Mouse (Mus musculus): ENCODE data around the gene Mrrf. TPM values are rescaled to one million over a fixed set of nuclear protein-coding genes. Genes with fewer than 3 reads are reported as not detected.

The Mrrf gene
- polyA plus RNA-seq, 1 experiment = 0.36 TPM

- TF ChIP-seq GATA1 (IDR thresholded peaks at IDR 0.05; ENCODE audit: low read length) (no peak), TAL1 (IDR thresholded peaks at IDR 0.05; ENCODE audit: low read length) (no peak)
- Histone ChIP-seq H3K36me3 (ENCODE audit: control insufficient read depth) (peaks cover 6% of the 10 kb centered on the region; the same call in 1 of the 2 replicates), H3K4me1 (ENCODE audit: control insufficient read depth) (peaks cover 57% of the 10 kb centered on the region), H3K9me3 (ENCODE audit: control insufficient read depth, low read length) (peaks cover 7% of the 10 kb centered on the region), H3K4me3 (replicated peaks) (no peak overlapping the region), H3K27me3 (ENCODE audit: control insufficient read depth) (peaks cover 64% of the 10 kb centered on the region)
Observed at GRCm38 (mm10) chr2:36204595-36204994, 68.4 kb downstream of the Mrrf start.

- H3K27me3 ChIP-seq (ENCODE audit: control insufficient read depth) = peaks cover 75% of the 10 kb centered on the region
- peaks cover 32% of the 10 kb centered on the region for H3K4me1 ChIP-seq (ENCODE audit: control insufficient read depth)
- peaks cover 7% of the 10 kb centered on the region for H3K9me3 ChIP-seq (ENCODE audit: control insufficient read depth, low read length)
- H3K36me3 ChIP-seq (ENCODE audit: control insufficient read depth) = peaks cover 4% of the 10 kb centered on the region; the same call in 1 of the 2 replicates
- TF ChIP-seq TAL1 (IDR thresholded peaks at IDR 0.05; ENCODE audit: low read length) (no peak), GATA1 (IDR thresholded peaks at IDR 0.05; ENCODE audit: low read length) (no peak)
- H3K4me3 ChIP-seq (replicated peaks) = no peak overlapping the region
Observed at GRCm38 (mm10) chr2:36207071-36207470, 70.9 kb downstream of the Mrrf start.

GRCm38 (mm10) chr2:36210796-36211195, 74.6 kb downstream of the Mrrf start:
- TF ChIP-seq GATA1 (IDR thresholded peaks at IDR 0.05; ENCODE audit: low read length) = no peak
- TF ChIP-seq TAL1 (IDR thresholded peaks at IDR 0.05; ENCODE audit: low read length) = no peak
- no peak overlapping the region for H3K4me3 ChIP-seq (replicated peaks)
- peaks cover 4% of the 10 kb centered on the region for H3K9me3 ChIP-seq (ENCODE audit: control insufficient read depth, low read length)
- peaks cover 15% of the 10 kb centered on the region for H3K4me1 ChIP-seq (ENCODE audit: control insufficient read depth)
- H3K36me3 ChIP-seq (ENCODE audit: control insufficient read depth) = peaks cover 2% of the 10 kb centered on the region; the same call in 1 of the 2 replicates
- peaks cover 59% of the 10 kb centered on the region for H3K27me3 ChIP-seq (ENCODE audit: control insufficient read depth)

GRCm38 (mm10) chr2:36211785-36212184, 75.6 kb downstream of the Mrrf start:
- Histone ChIP-seq H3K9me3 (ENCODE audit: control insufficient read depth, low read length) (no peaks in the 10 kb centered on the region; the same call in 1 of the 2 replicates), H3K4me1 (ENCODE audit: control insufficient read depth) (peaks cover 15% of the 10 kb centered on the region), H3K27me3 (ENCODE audit: control insufficient read depth) (peaks cover 55% of the 10 kb centered on the region), H3K36me3 (ENCODE audit: control insufficient read depth) (no peaks in the 10 kb centered on the region), H3K4me3 (replicated peaks) (no peak overlapping the region)
- TF ChIP-seq GATA1 (IDR thresholded peaks at IDR 0.05; ENCODE audit: low read length) (no peak), TAL1 (IDR thresholded peaks at IDR 0.05; ENCODE audit: low read length) (no peak)

GRCm38 (mm10) chr2:36213108-36213507, 76.9 kb downstream of the Mrrf start:
- TF ChIP-seq GATA1 (IDR thresholded peaks at IDR 0.05; ENCODE audit: low read length) (no peak), TAL1 (IDR thresholded peaks at IDR 0.05; ENCODE audit: low read length) (no peak)
- Histone ChIP-seq H3K9me3 (ENCODE audit: control insufficient read depth, low read length) (no peaks in the 10 kb centered on the region; the same call in 1 of the 2 replicates), H3K4me1 (ENCODE audit: control insufficient read depth) (peaks cover 15% of the 10 kb centered on the region), H3K36me3 (ENCODE audit: control insufficient read depth) (no peaks in the 10 kb centered on the region), H3K27me3 (ENCODE audit: control insufficient read depth) (peaks cover 55% of the 10 kb centered on the region), H3K4me3 (replicated peaks) (no peak overlapping the region)

- TF ChIP-seq GATA1 (IDR thresholded peaks at IDR 0.05; ENCODE audit: low read length) (no peak), TAL1 (IDR thresholded peaks at IDR 0.05; ENCODE audit: low read length) (no peak)
- Histone ChIP-seq H3K4me1 (ENCODE audit: control insufficient read depth) (peaks cover 15% of the 10 kb centered on the region), H3K4me3 (replicated peaks) (no peak overlapping the region), H3K9me3 (ENCODE audit: control insufficient read depth, low read length) (no peaks in the 10 kb centered on the region; the same call in 1 of the 2 replicates), H3K27me3 (ENCODE audit: control insufficient read depth) (peaks cover 46% of the 10 kb centered on the region), H3K36me3 (ENCODE audit: control insufficient read depth) (no peaks in the 10 kb centered on the region)
Observed at GRCm38 (mm10) chr2:36214023-36214422, 77.8 kb downstream of the Mrrf start.

GRCm38 (mm10) chr2:36214425-36214824, 78.2 kb downstream of the Mrrf start:
- no peak for TF ChIP-seq TAL1 (IDR thresholded peaks at IDR 0.05; ENCODE audit: low read length)
- TF ChIP-seq GATA1 (IDR thresholded peaks at IDR 0.05; ENCODE audit: low read length) = no peak
- peaks cover 42% of the 10 kb centered on the region for H3K27me3 ChIP-seq (ENCODE audit: control insufficient read depth)
- H3K4me3 ChIP-seq (replicated peaks) = no peak overlapping the region
- no peaks in the 10 kb centered on the region; the same call in 1 of the 2 replicates for H3K9me3 ChIP-seq (ENCODE audit: control insufficient read depth, low read length)
- no peaks in the 10 kb centered on the region for H3K36me3 ChIP-seq (ENCODE audit: control insufficient read depth)
- peaks cover 15% of the 10 kb centered on the region for H3K4me1 ChIP-seq (ENCODE audit: control insufficient read depth)

GRCm38 (mm10) chr2:36215203-36215739, 79.1 kb downstream of the Mrrf start:
- Histone ChIP-seq H3K27me3 (ENCODE audit: control insufficient read depth) (peaks cover 34% of the 10 kb centered on the region), H3K4me3 (replicated peaks) (no peak overlapping the region), H3K9me3 (ENCODE audit: control insufficient read depth, low read length) (no peaks in the 10 kb centered on the region; the same call in 1 of the 2 replicates), H3K36me3 (ENCODE audit: control insufficient read depth) (no peaks in the 10 kb centered on the region), H3K4me1 (ENCODE audit: control insufficient read depth) (peaks cover 15% of the 10 kb centered on the region)
- no peak for TF ChIP-seq TAL1 (IDR thresholded peaks at IDR 0.05; ENCODE audit: low read length)
- no peak for TF ChIP-seq GATA1 (IDR thresholded peaks at IDR 0.05; ENCODE audit: low read length)

- peaks cover 15% of the 10 kb centered on the region for H3K4me1 ChIP-seq (ENCODE audit: control insufficient read depth)
- H3K27me3 ChIP-seq (ENCODE audit: control insufficient read depth) = peaks cover 21% of the 10 kb centered on the region
- no peak overlapping the region for H3K4me3 ChIP-seq (replicated peaks)
- no peak for TF ChIP-seq TAL1 (IDR thresholded peaks at IDR 0.05; ENCODE audit: low read length)
- TF ChIP-seq GATA1 (IDR thresholded peaks at IDR 0.05; ENCODE audit: low read length) = no peak
- no peaks in the 10 kb centered on the region for H3K36me3 ChIP-seq (ENCODE audit: control insufficient read depth)
- H3K9me3 ChIP-seq (ENCODE audit: control insufficient read depth, low read length) = no peaks in the 10 kb centered on the region
Observed at GRCm38 (mm10) chr2:36216546-36216945, 80.4 kb downstream of the Mrrf start.
